Mouse (Mus musculus) brain, embryonic 14.5 days (tissue): ENCODE results near the gene Syce2.

Experiments used
- CTCF ChIP-seq: fragments of 200-500 bp; IDR thresholded peaks from 2 replicates; pipeline ENCODE4 v1.5.1; 2012; ENCODE audit warnings: inconsistent platforms, mild to moderate bottlenecking, moderate library complexity, borderline replicate concordance; ENCODE audit not compliant: insufficient read depth, insufficient read length; ENCODE audit errors: extremely low read depth
- POLR2A ChIP-seq: fragments of 200-500 bp; IDR thresholded peaks from 2 replicates; pipeline ENCODE4 v1.6.1; 2012; ENCODE audit warnings: mild to moderate bottlenecking, inconsistent platforms, borderline replicate concordance; ENCODE audit not compliant: poor library complexity, insufficient read depth, insufficient read length, severe bottlenecking; ENCODE audit errors: extremely low read depth

DNA sequence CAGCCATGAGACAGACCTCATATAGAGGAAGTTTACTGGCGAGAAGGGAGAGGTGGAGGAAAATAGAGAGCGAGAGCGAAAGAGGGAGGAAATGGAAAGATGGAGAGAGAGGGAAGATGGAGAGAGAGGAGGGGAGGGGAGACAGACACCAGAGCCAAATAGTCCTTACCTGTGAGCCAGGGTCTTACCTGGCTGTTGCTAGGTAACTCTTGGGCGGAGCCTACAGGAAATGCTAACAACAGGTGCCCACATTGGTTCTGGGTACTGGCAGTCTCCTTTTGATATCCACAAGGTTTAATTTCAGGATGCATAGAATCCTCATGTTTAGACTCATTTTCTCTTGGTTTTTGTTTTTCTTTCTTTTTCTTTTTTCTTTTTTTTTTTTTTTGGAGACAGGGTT lies 1.1 kb downstream of the Syce2 start:
- TF ChIP-seq POLR2A (no peak), CTCF (no peak)
